Mouse (Mus musculus): Measurements from ENCODE around the gene Vapa.

Vapa gene

GRCm38 (mm10) chr17:65623130-65623529 lies 9.8 kb upstream of the Vapa start:
- no peak for DNase-seq

- no peak for DNase-seq
These were observed 5.1 kb upstream of the Vapa start for GRCm38 (mm10) chr17:65618431-65618830.

- DNase-seq: peak; percentile 76
These were observed 2.3 kb upstream of the Vapa start for GRCm38 (mm10) chr17:65615678-65616077.

DNA sequence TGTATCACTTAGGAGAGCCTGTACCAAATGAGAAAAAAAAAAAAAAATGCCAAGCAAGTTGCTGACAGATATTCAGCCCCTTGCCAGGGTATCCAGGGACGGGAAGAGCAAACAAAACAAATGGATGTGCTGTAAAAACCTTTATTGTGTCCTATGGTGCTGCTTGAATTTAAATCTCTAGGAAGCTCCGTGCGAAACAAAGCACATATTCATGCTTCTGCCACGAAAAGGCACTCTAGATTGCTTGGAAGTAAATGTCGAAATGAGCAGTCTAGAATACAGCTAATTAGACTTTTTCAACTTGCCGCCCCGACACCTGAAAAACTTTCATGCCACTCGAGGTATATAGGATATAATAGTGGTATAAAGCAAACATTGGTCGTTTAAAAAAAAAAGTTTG lies 1.1 kb upstream of the Vapa start:
- no peak for DNase-seq

DNA sequence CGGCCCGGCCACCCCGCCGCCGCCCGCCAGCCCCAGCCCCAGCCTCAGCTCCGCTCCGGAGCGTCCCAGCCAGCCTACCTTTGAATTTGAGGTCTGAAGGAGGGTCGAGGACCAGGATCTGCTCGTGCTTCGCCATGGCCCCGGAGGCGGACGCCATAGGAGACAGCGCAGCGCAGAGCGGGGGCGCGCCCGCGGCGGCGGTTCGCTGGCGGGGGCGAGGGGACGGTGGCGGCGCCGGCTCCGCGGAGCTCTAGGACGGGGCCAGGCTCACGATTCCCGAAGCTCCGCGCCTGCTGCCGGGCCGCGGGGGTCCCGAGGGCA lies 253 bp downstream of the Vapa start:
- no peak for DNase-seq

- peak; percentile 95 for DNase-seq
These were observed 789 bp downstream of the Vapa start for GRCm38 (mm10) chr17:65612391-65613141.

DNA sequence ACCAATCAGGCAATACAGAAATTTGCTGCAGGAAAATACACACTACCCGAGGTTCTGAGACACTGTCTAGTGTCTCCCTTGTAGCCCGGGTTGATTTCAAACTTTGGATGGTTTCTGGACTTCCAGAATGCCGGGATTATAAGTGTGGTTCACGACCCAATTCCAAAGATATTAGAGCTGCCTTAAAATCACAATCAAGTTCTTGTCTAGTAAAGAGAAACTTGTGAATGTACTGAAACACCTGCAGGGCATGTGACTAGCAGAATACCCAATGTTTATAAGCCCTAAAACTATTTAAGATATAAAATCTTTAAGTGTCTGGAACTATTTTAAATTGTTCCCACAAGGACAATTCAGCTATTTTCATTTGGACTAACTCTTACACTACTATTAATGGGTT lies 1.6 kb downstream of the Vapa start:
- no peak for DNase-seq

DNA sequence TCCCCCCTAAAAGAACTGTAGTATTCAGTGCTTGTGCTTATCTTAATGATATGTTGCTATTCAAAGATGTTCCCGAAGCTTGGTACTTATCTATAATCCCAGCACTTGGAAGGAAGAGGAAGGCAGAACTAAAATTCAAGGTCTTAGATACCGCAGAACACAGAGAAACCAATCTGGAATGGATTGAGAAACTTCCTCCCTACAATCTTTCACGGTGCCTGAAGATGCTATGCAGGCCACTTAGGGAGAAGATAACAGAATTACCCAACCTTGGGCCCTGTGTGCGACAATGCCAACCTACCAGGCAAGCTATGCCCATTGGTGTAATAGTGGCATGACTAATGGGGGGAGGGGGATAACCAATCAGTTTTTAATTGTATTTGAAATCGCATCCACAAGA lies 4.6 kb downstream of the Vapa start:
- DNase-seq: no peak

GRCm38 (mm10) chr17:65608312-65608687 lies 5.1 kb downstream of the Vapa start:
- DNase-seq: no peak

DNA sequence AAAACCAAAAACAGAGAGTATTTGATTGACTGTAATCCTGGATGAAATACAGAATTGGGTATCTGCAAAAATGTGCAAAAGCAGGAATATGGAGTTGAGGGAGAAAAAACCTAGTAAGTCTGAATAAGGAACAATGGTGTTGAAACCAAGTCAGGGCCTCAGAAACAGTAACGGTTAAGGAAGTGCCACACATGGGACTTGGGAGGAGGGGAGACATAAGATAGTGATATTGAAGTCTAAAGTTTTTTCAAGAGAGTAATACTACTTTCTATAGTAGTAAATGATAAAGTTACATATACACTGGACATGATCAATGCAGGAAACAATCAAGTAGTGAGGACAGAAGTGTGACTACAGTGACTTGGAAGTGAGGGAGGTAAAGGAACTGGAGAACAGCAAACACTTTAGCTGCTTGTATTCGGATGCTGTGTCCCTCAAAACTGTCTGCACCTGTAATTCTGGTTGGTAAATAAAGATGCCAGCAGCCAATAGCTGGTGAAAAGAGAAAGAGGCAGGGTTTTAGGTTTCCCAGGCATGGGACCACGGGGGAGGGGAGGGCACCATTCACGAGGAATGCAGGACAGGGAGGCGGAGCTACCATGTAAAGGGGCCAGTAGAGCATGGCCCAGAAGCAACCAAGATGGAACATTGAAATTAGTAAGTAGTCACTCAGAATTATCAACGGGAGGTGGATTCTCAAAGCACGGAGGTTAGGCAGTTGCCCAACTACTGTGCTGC lies 5.6 kb downstream of the Vapa start:
- DNase-seq: no peak

DNA sequence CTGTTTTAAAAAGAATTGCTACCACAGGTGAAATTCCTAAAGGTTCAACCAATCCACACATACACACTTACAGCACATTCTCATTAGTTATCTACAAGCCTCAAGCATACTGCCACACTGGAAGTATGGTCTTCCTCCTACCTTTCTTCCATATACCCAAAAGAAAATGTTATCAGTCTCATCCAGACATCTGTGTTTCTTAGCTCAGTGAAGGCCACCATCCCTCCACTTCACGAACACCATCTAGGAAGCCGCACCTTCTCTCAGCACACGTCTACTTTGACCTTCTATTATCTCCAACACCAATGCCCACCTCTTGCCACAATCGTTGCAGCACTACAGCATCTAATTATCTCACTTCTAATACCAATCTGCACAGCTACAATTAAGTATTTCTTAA lies 7.3 kb downstream of the Vapa start:
- DNase-seq: no peak

DNA sequence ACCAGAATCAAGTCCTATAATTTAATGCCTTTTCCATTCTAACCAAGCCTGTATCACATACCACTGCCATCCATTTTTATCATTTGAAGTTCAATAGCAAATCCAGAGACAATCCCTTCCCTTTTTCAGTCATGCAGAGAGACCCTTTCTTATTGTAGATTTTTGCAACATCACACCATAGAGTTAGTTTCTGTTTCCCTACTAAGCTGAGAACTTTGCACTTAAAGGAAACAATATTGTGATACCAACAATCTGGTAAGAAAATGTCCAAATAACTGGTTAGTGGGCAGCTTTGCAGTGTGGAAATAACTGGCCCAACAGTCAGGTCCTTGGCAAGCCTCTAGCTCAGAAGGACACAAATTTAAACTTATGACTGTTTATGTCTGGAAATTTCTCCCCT lies 8.5 kb downstream of the Vapa start:
- no peak for DNase-seq

- DNase-seq: no peak
These were observed 9.0 kb downstream of the Vapa start for GRCm38 (mm10) chr17:65604315-65604714.

- DNase-seq: no peak
These were observed 15.4 kb downstream of the Vapa start for GRCm38 (mm10) chr17:65597857-65598486.

DNA sequence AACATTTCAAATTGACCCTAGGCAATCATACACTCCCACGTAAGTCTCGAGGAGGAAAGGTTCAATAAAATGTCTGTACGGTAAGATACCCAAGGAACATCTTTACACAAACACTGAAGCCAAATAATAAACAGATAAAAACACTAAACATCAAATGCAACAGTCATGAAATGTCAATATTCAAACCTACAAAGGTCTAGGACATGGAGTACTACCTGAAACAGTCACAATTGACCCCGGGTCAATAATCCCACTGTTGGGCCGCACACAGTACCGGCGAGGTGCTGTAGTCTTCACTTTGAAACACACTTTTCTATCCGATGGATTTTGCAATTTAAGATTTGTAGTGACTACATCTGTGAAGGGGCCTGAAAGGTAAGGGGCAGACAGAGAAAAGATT lies 18.7 kb downstream of the Vapa start:
- DNase-seq: no peak

DNA sequence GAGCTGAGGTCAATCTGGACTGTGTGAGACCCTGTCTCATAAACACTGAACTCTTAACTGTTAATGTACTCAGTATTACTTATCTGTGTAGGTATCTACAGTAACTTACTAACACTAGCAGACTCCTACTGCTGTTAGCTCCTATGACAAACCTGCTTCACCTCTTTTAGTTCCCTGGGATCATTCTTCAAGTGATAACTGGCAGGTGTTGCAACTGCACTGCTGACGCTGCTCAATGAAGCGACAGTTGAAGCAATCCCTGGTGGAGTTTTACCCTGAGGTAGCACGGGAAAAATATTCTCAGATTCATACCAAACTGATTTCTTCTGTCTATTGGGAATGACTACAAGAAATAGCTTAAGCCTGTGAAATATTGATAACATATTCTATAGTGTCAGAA lies 26.5 kb downstream of the Vapa start:
- DNase-seq: no peak

- no peak for DNase-seq
These were observed 31.9 kb downstream of the Vapa start for GRCm38 (mm10) chr17:65581440-65581839.

- no peak for DNase-seq
These were observed 33.6 kb downstream of the Vapa start for GRCm38 (mm10) chr17:65579766-65580165.

DNA sequence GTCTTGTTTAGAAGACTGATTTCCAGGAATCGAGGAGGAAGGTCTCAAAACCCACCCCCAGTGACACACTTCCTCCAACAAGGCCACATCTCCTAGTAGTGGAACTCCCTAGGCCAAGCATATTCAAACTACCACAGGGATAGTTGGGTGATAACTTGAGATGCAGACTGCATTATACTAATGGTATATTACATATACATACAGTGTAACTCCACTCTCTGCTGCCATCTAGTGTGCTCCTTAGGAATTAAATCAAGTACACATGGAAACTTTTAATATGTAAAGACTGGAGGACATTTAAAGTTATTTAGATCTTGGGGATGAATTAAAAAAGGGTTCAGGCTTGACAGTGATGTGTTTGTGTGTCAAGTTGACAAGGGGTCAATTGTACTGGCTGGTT lies 38.0 kb downstream of the Vapa start:
- peak; percentile 37 for DNase-seq

DNA sequence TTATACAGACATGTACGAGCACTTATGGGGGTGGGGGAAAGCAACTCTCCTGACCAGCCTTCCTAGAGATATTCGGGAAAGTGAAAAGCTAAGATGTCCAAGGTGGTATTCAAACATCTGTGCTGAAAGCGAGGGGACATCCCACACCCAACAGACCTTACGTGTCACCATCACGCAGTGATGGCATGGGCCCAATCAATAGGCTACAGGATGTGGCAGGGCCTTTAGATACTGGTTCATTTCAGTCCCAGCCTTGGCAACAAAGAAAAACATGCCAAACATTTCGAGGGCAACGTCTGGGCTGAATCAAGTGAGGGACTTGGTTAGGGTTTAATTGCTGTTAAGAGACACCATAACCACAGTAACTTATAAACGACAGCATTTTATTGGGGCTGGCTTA lies 38.5 kb downstream of the Vapa start:
- DNase-seq: peak; percentile 54

DNA sequence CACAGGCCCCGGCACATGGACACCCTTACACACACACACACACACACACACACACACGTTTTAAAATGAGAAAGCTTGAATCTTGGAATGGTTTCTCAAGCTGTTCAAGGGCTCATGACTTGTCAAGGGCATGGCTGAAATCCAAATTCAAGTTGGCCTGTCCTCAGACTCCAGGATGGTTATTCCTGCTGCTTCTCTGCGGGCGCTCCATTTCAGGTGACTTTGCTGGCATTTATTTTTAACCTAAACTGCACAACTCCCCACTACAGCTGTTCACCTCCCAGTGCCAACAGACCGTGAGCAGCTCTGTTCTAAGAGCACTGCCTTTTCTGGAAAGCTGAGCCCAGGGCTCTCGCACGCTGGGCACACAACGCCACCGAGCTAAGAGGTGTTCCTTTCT lies 41.5 kb downstream of the Vapa start:
- DNase-seq: peak; percentile 94

GRCm38 (mm10) chr17:65571466-65571865 lies 41.9 kb downstream of the Vapa start:
- peak; percentile 81 for DNase-seq

- peak; percentile 49 for DNase-seq
These were observed 49.2 kb downstream of the Vapa start for GRCm38 (mm10) chr17:65564189-65564588.

DNA sequence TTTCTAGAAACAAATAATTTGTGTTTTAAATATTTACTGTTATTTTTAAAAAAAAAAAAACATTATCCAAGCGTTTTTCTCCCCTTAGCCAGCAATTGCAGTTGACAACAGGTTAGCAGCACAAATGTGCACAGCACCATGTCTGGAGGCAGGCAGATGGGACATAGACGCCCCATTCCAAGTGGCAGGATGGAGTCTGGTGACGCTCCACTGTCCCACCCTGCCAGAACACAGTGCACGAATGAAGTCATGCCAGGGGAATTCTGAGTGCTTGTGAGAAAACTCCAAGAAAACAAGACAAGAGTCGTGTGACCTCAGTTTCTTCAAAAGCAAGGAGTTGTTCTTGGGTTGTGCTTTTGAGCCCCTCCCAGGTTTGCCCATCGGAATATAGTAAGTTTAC lies 50.0 kb downstream of the Vapa start:
- DNase-seq: peak; percentile 86

All from heart, adult 11 months (tissue).